Mouse (Mus musculus) lung, postnatal 0 days (tissue): Measurements from ENCODE around the gene Abr. TPM values are rescaled to one million over a fixed set of nuclear protein-coding genes. Genes with fewer than 3 reads are reported as not detected.

ENCODE experiments used
- ATAC-seq: fragments of 200-750 bp; cut with Nextera tagmentation; 2 replicates; pipeline ENCODE4 v1.8.0; 2017; ENCODE audit warnings: moderate library complexity
- DNase-seq: peaks from one replicate; pipeline ENCODE4 v3.0.0-alpha.2; 2016; ENCODE audit warnings: low spot score
- H3K27ac ChIP-seq: fragments of 300-500 bp; sonication (generic); 2 replicates; pipeline ENCODE4 v1.5.1; 2014; ENCODE audit warnings: antibody characterized with exemption, mild to moderate bottlenecking, low read length, mixed read lengths
- H3K27me3 ChIP-seq: fragments of 300-500 bp; sonication (generic); replicated peaks from 2 replicates; pipeline ENCODE4 v1.6.1; 2014; ENCODE audit warnings: low read length, mixed read lengths; ENCODE audit not compliant: insufficient read depth
- H3K36me3 ChIP-seq: fragments of 300-500 bp; sonication (generic); 2 replicates; pipeline ENCODE4 v1.6.1; 2014; ENCODE audit warnings: low read length, mixed read lengths; ENCODE audit not compliant: insufficient read depth
- H3K4me1 ChIP-seq: fragments of 300-500 bp; sonication (generic); 2 replicates; pipeline ENCODE4 v1.6.1; 2014; ENCODE audit warnings: antibody characterized with exemption, low read depth, low read length, mixed read lengths; ENCODE audit not compliant: insufficient read depth
- H3K4me2 ChIP-seq: fragments of 300-500 bp; sonication (generic); replicated peaks from 2 replicates; pipeline ENCODE4 v1.6.1; 2014; ENCODE audit warnings: low read depth, mild to moderate bottlenecking, low read length, moderate library complexity, mixed read lengths
- H3K4me3 ChIP-seq: fragments of 300-500 bp; sonication (generic); 2 replicates; pipeline ENCODE4 v1.5.1; 2014; ENCODE audit warnings: low read depth, low read length
- H3K9ac ChIP-seq: fragments of 300-500 bp; sonication (generic); replicated peaks from 2 replicates; pipeline ENCODE4 v1.6.1; 2014; ENCODE audit warnings: low read depth, mild to moderate bottlenecking
- H3K9me3 ChIP-seq: fragments of 300-500 bp; sonication (generic); 2 replicates; pipeline ENCODE4 v1.6.1; 2016; ENCODE audit warnings: low read length, mixed read lengths
- CTCF ChIP-seq: IDR thresholded peaks from 2 replicates; pipeline ENCODE4 v1.5.1; 2016; ENCODE audit warnings: antibody characterized with exemption, mild to moderate bottlenecking
- EP300 ChIP-seq: IDR thresholded peaks from 2 replicates; pipeline ENCODE4 v1.6.1; 2016; ENCODE audit warnings: antibody characterized with exemption, mild to moderate bottlenecking, control low read depth
- WGBS: fragments of 180-500 bp; shearing (Covaris S2); extraction: QIAGEN DNeasy Blood & Tissue Kit; methylation state at CpG from one replicate; pipeline ENCODE4 v1.1.7; 2014; 5-methylcytosine and 5-hydroxymethylcytosine counted together
- polyA plus RNA-seq: library from polyadenylated mRNA; unstranded; fragments of >200 nt; fragmentation: Nextera tagmentation; extraction: Ambion mirVana; gene quantifications from 2 replicates; pipeline ENCODE4 v1.2.1, GENCODE M21; 2015

Gene Abr
- polyA plus RNA-seq, 1 experiment from 2014 or later: 17.2 TPM

DNA sequence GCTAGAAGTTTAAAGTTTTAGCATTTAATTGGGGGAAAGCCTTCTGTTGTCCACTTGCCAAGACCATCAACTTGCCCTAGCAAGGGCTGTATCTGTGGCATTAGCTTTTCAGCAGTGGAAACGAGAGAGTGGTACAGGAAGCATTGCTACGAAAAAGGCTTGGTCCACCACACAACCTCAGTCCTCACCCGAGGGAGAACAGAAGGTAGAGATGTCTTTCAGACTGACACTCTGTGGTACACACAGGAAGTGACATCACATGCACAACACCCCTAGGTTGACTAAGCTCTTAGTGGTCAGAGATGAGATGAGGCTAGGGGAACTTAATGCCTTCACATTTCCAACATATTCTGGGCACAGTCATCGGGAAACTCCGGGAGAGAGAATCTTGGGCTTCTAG is 32.4 kb downstream of the Abr start:
- H3K4me2 ChIP-seq: no peak overlapping the region
- TF ChIP-seq CTCF (no peak), EP300 (no peak)
- H3K27me3 ChIP-seq: no peaks in the 10 kb centered on the region
- ATAC-seq (no peak), DNase-seq (no peak)
- WGBS: 64% methylated on average over 5 of the region's 5 CpGs
- H3K36me3 ChIP-seq: no peaks in the 10 kb centered on the region
- no peak overlapping the region for H3K9ac ChIP-seq
- H3K9me3 ChIP-seq: no peaks in the 10 kb centered on the region
- H3K27ac ChIP-seq: no peak overlapping the region
- no peaks in the 10 kb centered on the region; the same call in 1 of the 2 replicates for H3K4me1 ChIP-seq
- H3K4me3 ChIP-seq: no peak overlapping the region

DNA sequence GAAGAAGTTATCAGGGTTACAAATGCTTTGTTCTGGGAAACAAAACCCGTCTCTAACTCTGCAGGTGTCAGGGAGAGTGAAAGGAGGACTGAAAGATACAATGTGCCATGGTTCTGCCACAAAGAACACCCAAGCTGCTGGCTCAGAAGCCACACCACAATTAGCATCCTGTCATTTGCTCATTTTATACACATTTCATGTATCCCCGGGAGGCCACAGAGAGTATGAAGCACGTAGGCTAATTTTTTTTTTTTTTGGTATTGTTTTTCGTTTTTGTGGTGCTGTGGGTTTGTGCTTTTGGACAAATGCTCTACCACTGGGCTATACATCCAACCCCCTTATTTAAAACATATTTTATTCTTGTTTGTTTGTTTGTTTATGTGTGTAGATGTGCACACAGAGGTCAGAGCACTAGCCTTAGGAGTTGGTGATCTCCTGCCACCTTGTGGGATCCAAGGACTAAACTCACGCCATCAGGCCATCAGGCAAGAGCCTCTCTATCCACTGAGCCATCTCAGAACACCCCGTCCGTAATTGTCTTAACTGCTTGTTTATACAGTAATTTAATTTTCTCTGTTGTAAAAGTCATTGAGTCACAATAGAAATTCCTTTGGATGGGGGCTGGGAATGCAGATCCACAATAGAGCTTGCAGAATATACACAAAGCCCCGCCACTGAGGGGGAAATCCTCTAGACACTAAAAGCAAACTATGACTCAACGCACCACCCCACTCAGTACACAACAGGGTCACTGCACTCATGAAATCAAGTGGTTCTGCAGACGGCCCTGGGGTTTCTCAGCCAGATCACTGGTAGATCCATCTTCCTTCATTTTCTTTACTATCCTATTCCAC is 33.3 kb downstream of the Abr start:
- Histone ChIP-seq H3K9ac (no peak overlapping the region), H3K27me3 (no peaks in the 10 kb centered on the region), H3K36me3 (no peaks in the 10 kb centered on the region), H3K4me2 (no peak overlapping the region), H3K4me3 (no peak overlapping the region), H3K4me1 (no peaks in the 10 kb centered on the region; the same call in 1 of the 2 replicates), H3K27ac (no peak overlapping the region), H3K9me3 (no peaks in the 10 kb centered on the region)
- peak; percentile 87 for ATAC-seq
- TF ChIP-seq CTCF: no peak
- peak; percentile 73 for TF ChIP-seq EP300
- DNase-seq: peak; percentile 76
- WGBS: 41% methylated on average over 10 of the region's 10 CpGs

DNA sequence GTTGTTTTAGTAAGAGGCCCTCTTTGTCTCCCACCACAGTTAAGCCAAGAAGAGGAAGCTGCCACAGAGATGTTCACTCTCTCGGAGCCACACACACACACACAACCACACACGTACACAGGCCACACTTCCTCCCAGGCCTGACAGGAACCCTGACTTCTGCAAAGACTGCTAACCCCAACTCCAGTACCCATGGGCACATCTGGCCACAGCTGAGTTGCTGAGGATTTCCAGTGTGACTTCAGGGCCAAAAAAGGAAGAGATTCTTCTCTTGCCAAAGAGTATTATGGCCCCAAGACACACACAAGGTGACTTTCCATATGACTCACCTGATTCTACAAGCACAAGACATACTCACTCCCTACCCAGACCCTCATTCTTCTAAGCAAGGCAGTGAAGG is 34.1 kb downstream of the Abr start:
- Histone ChIP-seq H3K4me3 (no peak overlapping the region), H3K4me2 (no peak overlapping the region), H3K27ac (no peak overlapping the region; the same call in 1 of the 2 replicates), H3K36me3 (no peaks in the 10 kb centered on the region), H3K9ac (no peak overlapping the region), H3K27me3 (no peaks in the 10 kb centered on the region), H3K9me3 (no peaks in the 10 kb centered on the region), H3K4me1 (no peaks in the 10 kb centered on the region; the same call in 1 of the 2 replicates)
- whole genome bisulfite sequencing: 63% methylated on average over 2 of the region's 2 CpGs
- ATAC-seq (peak; percentile 66), DNase-seq (peak; percentile 39)
- no peak for TF ChIP-seq EP300
- no peak for TF ChIP-seq CTCF

DNA sequence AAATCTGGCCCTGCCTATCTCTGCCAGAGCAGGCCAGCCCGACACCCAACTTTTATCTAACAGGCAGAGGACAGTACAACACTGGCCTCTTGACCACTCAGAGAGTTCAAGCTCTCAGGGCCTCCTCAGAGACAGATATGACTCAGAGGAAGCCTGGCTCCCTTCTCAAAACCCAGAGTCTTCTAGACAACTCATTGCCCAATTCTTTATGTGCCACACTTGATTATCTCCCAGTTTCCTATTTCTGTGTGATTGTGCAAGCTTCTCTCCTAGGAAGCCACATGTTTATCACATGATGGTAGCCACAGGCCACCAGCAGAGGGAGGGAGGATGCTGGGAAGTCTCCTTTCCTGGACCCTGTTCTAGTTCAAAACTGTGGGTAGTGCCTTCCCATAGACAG is 34.8 kb downstream of the Abr start:
- TF ChIP-seq EP300 (0 out of 2 replicates have a peak, but pooled peaks have one; percentile 45), CTCF (peak; percentile 14; the same call in 1 of the 2 replicates)
- H3K4me1 ChIP-seq: no peaks in the 10 kb centered on the region; the same call in 1 of the 2 replicates
- no peak overlapping the region for H3K4me2 ChIP-seq
- ATAC-seq (peak; percentile 42), DNase-seq (peak; percentile 61)
- H3K27me3 ChIP-seq: no peaks in the 10 kb centered on the region
- no peak overlapping the region for H3K27ac ChIP-seq
- H3K9ac ChIP-seq: no peak overlapping the region
- H3K36me3 ChIP-seq: no peaks in the 10 kb centered on the region
- no peaks in the 10 kb centered on the region for H3K9me3 ChIP-seq
- no peak overlapping the region for H3K4me3 ChIP-seq
- 73% methylated on average over 1 of the region's 1 CpGs for WGBS

DNA sequence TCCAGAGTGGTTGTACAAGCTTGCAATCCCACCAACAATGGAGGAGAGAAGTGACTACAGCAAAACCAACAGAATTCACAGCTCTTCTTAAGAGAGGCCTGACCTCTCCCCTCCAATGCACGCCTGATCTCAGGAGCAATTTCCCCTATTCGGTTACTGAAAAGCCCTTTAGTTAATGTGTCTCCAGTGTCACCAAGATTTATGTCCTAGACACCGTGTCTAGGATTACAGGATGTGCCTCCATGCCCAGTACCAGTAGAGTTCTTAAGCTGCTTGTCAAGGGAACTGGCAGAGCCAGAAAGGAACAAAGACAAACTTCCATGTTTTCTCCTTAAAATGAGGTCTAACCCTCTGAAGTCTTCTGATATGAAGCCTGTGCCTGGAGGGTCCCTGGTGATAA is 36.0 kb downstream of the Abr start:
- WGBS: 44% methylated on average over 3 of the region's 3 CpGs

DNA sequence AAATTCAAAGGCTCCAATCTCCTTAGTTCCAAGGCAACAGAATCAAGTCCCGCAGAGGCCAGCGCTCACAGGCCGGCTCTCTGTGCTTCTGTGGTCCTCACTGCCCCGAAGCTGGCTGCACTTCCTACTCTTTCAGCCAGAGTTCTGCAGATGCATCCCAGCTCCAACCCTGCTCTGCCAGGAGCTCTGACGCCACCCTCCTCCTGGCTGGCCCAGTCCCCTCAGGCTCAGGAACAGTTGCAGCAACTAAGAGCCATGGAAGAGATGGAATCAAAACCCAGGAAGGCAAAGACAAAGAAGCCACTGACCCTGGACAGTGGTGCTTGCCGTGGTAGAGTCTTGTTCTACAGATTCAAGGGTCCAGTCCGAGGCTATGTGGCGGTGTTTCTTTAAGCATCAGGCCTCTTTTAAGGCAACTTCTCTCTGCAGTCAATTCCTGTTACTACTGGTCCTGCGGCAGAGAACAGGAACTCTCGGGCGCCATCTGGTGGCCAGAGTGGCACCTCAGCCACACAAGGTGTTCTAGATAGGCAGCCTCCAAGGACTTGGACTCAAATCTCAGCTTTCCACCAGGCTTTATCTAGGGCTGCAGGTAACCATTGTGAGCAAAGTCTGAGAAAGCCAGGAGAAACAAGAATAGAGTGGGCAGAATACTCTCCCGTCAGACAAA is 44.4 kb downstream of the Abr start:
- Histone ChIP-seq H3K9ac (no peak overlapping the region), H3K9me3 (no peaks in the 10 kb centered on the region; the same call in 1 of the 2 replicates), H3K27ac (no peak overlapping the region), H3K4me3 (no peak overlapping the region), H3K4me2 (no peak overlapping the region), H3K27me3 (no peaks in the 10 kb centered on the region), H3K4me1 (no peaks in the 10 kb centered on the region), H3K36me3 (no peaks in the 10 kb centered on the region)
- peak; percentile 93 for TF ChIP-seq CTCF
- TF ChIP-seq EP300: no peak
- peak; percentile 85 for DNase-seq
- ATAC-seq: peak; percentile 53
- 32% methylated on average over 12 of the region's 12 CpGs for WGBS

More for the DNA sequence above, 36.0 kb downstream of the Abr start:
- H3K4me2 ChIP-seq: no peak overlapping the region
- no peaks in the 10 kb centered on the region for H3K9me3 ChIP-seq
- no peaks in the 10 kb centered on the region; the same call in 1 of the 2 replicates for H3K4me1 ChIP-seq
- H3K27me3 ChIP-seq: no peaks in the 10 kb centered on the region
- no peak overlapping the region for H3K9ac ChIP-seq
- no peak overlapping the region for H3K4me3 ChIP-seq
- TF ChIP-seq CTCF (no peak), EP300 (no peak)
- ATAC-seq (no peak), DNase-seq (no peak)
- no peak overlapping the region for H3K27ac ChIP-seq
- H3K36me3 ChIP-seq: no peaks in the 10 kb centered on the region
